Mouse (Mus musculus) bone marrow macrophage, adult 2 months (primary cell): Measurements from ENCODE around the gene Tmem56.

Source experiments
- CTCF ChIP-seq: IDR thresholded peaks from 2 replicates; pipeline ENCODE4 v1.5.1; 2012; ENCODE audit warnings: low read depth, mild to moderate bottlenecking, low read length, moderate library complexity
- POLR2A ChIP-seq: IDR thresholded peaks from 2 replicates; pipeline ENCODE4 v1.6.1; 2012; ENCODE audit warnings: mild to moderate bottlenecking, low read depth, low read length, borderline replicate concordance

GRCm38 (mm10) chr3:121158901-121159351 is 124.0 kb downstream of the Tmem56 start:
- TF ChIP-seq POLR2A (no peak), CTCF (no peak)
